ENCODE assay signal across 11 mouse cellular contexts in the genomic region with DNA sequence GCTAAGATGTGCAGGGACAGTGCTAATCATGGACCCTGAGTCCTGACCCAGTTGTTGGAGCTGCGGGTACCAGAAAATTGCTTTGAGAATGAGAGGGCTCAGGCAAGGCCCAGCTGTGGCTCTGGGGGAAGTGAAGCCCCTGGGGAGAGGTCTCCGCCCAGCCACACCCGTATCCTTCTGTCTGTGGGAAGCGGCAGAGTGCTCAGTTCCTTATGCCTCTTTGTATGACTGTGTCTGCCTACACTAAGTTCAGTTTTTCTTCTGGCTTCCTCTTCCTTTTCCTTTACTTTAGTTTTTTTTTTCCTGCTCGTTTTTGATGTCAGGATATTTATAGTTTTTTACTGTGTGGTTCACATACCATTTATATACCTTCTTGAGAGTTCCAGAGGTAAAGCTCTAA. TPM values are rescaled to one million over a fixed set of nuclear protein-coding genes. Genes with fewer than 3 reads are reported as not detected.
DNase-seq lines count a peak whose midpoint lies in the region; ATAC-seq and TF ChIP-seq lines count a peak whose summit lies in the region.
"Had no signal": no experiment of that assay in that cellular context is flagged by ENCODE, and none has a peak within 500 bp of the region (broad histone marks: within the 10 kb centered on the region; RNA-seq: fewer than 3 reads in every experiment).

No protein-coding gene starts in this region.

- no peak overlapping the region for H3K9ac ChIP-seq in limb, embryonic 15.5 days
- H3K9ac ChIP-seq: liver, embryonic 13.5 days; neural tube, embryonic 12.5 days had no signal

- no peak for DNase-seq in limb, embryonic 10.5 days (ENCODE audit: low spot score)
- peak; percentile 25 for DNase-seq in ZHBTc4 (ENCODE audit: low read depth, low spot score)
- peak; percentile 55 for DNase-seq in heart, adult 8-10 months (ENCODE audit: low spot score)
- no peak for DNase-seq in cerebellum, adult 18-20 months
- no peak for DNase-seq in urinary bladder, postnatal 10 days (ENCODE audit: low spot score)
- DNase-seq: cerebellum, adult 2 months; liver, embryonic 13.5 days had no signal

- H3K9me3 ChIP-seq in limb, embryonic 15.5 days = no peaks in the 10 kb centered on the region
- H3K9me3 ChIP-seq in limb, embryonic 10.5 days (replicated peaks) = no peaks in the 10 kb centered on the region
- H3K9me3 ChIP-seq: forebrain, embryonic 10.5 days; liver, embryonic 13.5 days; neural tube, embryonic 12.5 days had no signal

- no peak overlapping the region for H3K4me2 ChIP-seq in limb, embryonic 15.5 days
- H3K4me2 ChIP-seq in myocyte (ENCODE audit: low read depth) = peak overlapping the region; percentile 7
- H3K4me2 ChIP-seq: liver, embryonic 13.5 days; neural tube, embryonic 12.5 days had no signal

- H3K27me3 ChIP-seq in limb, embryonic 15.5 days = no peaks in the 10 kb centered on the region
- H3K27me3 ChIP-seq in limb, embryonic 10.5 days (ENCODE audit: low read depth, poor library complexity, severe bottlenecking) = no peaks in the 10 kb centered on the region
- H3K27me3 ChIP-seq in myocyte (ENCODE audit: control insufficient read depth, insufficient read depth, insufficient read length) = no peaks in the 10 kb centered on the region
- H3K27me3 ChIP-seq: liver, embryonic 13.5 days; neural tube, embryonic 12.5 days had no signal

- no peak for TF ChIP-seq POLR2A in myocyte (IDR thresholded peaks at IDR 0.05; ENCODE audit: insufficient read length, low read depth)

- H3K27ac ChIP-seq in limb, embryonic 15.5 days = peak overlapping the region; percentile 50; the same call in 1 of the 2 replicates
- no peak overlapping the region for H3K27ac ChIP-seq in limb, embryonic 10.5 days
- H3K27ac ChIP-seq: forebrain, embryonic 10.5 days; liver, embryonic 13.5 days; neural tube, embryonic 12.5 days had no signal

- WGBS in limb, embryonic 15.5 days = 59% methylated on average over 5 of the region's 5 CpGs
- WGBS in limb, embryonic 10.5 days = 75% methylated on average over 5 of the region's 5 CpGs

- ATAC-seq in limb, embryonic 15.5 days (ENCODE audit: insufficient number of reproducible peaks, low FRiP score, low TSS enrichment, low read depth) = no peak

- peaks cover 55% of the 10 kb centered on the region for H3K36me3 ChIP-seq in limb, embryonic 15.5 days
- peaks cover 67% of the 10 kb centered on the region for H3K36me3 ChIP-seq in limb, embryonic 10.5 days
- peaks cover 33% of the 10 kb centered on the region for H3K36me3 ChIP-seq in myocyte (ENCODE audit: control insufficient read depth, insufficient read depth)

- peaks cover 3% of the 10 kb centered on the region for H3K4me1 ChIP-seq in limb, embryonic 15.5 days
- no peaks in the 10 kb centered on the region for H3K4me1 ChIP-seq in limb, embryonic 10.5 days
- H3K4me1 ChIP-seq: forebrain, embryonic 10.5 days; neural tube, embryonic 12.5 days had no signal

- no peak overlapping the region for H3K4me3 ChIP-seq in limb, embryonic 15.5 days
- H3K4me3 ChIP-seq in limb, embryonic 10.5 days = no peak overlapping the region
- no peak overlapping the region for H3K4me3 ChIP-seq in myocyte
- H3K4me3 ChIP-seq: forebrain, embryonic 10.5 days; liver, embryonic 13.5 days; neural tube, embryonic 12.5 days had no signal

- H3ac ChIP-seq in myocyte (ENCODE audit: control insufficient read depth, insufficient read length) = no peak overlapping the region

- no peaks in the 10 kb centered on the region for H3K79me2 ChIP-seq in myocyte (ENCODE audit: control insufficient read depth, insufficient read depth)

TF ChIP-seq in myocyte, 11 proteins besides CTCF, POLR2A, EP300 and RAD21:
- TF ChIP-seq POLR2AphosphoS2 (IDR thresholded peaks at IDR 0.05; ENCODE audit: insufficient read length, low read depth) = no peak
- peak in 1 of 3 experiments; percentile 19 for TF ChIP-seq MYOG (IDR thresholded peaks at IDR 0.05; ENCODE audit: control insufficient read depth in 1 of 3, insufficient read depth in 1 of 3, insufficient read length in 2 of 3, low read depth in 2 of 3)

RNA-seq across cellular contexts. Expression of gene Specc1l, which starts 46.4 kb away (rescaled TPM):
- 28.3 and 31.7 TPM in 2 replicates for polyA plus RNA-seq in limb, embryonic 15.5 days (2015; fragmentation: Nextera tagmentation; extraction: Ambion mirVana)
- 33.5 and 41.9 TPM in 2 replicates for polyA plus RNA-seq in limb, embryonic 10.5 days (2016; fragmentation: Nextera tagmentation; extraction: Ambion mirVana)
- total RNA-seq in heart, adult 8-10 months (2022) = 10 to 100 TPM; 41.2 to 50.7 (median 45.0) TPM
- polyA plus RNA-seq in myocyte (2012; fragmentation: generic; extraction: Trizol) = 20.4 TPM

RNA-seq across cellular contexts. Expression of gene Adora2a, which starts 58.4 kb away (rescaled TPM):
- polyA plus RNA-seq in limb, embryonic 15.5 days (2015; fragmentation: Nextera tagmentation; extraction: Ambion mirVana) = 1.9 and 2.9 TPM in 2 replicates
- polyA plus RNA-seq in limb, embryonic 10.5 days (2016; fragmentation: Nextera tagmentation; extraction: Ambion mirVana) = 1.7 and 2.2 TPM in 2 replicates
- 1 to 10 TPM; 5.8 to 9.3 (median 7.0) TPM for total RNA-seq in heart, adult 8-10 months (2022)
- 1.3 TPM for polyA plus RNA-seq in myocyte (2012; fragmentation: generic; extraction: Trizol)

Comparison
In these comparisons a context has a peak if more than half of its experiments do, and no peak if none do; other contexts are left out.
1. DNase-seq: peak in ZHBTc4 (single experiment) and heart, adult 8-10 months (single experiment); none in limb, embryonic 10.5 days (single experiment), cerebellum, adult 18-20 months (0 of 2) and urinary bladder, postnatal 10 days (single experiment).